Mouse (Mus musculus): ENCODE data around the gene Lmntd1. TPM values are rescaled to one million over a fixed set of nuclear protein-coding genes. Genes with fewer than 3 reads are reported as not detected.

Lmntd1 gene
- total RNA-seq (2021), result 1 to 10 TPM; 2.2 to 2.3 TPM
- long read RNA-seq, experiment 1, partial matches to known transcripts, result 0 of 2 reads
- long read RNA-seq, experiment 1, other reads (novel, unspliced or antisense), result 1 of 2 reads
- long read RNA-seq, experiment 2, partial matches to known transcripts, result 0 of 1 reads
- long read RNA-seq, experiment 2, other reads (novel, unspliced or antisense), result 1 of 1 reads

GRCm38 (mm10) chr6:145614219-145614618 is at the start of gene Lmntd1:
Gene Lmntd1, minus strand, starts transcription at chr6:145614319.
- DNase-seq, result no peak

GRCm38 (mm10) chr6:145660943-145661342 is 46.8 kb upstream of the Lmntd1 start:
- no peak for DNase-seq

GRCm38 (mm10) chr6:145659116-145659515 is 45.0 kb upstream of the Lmntd1 start:
- DNase-seq, result no peak

- no peak for DNase-seq
Observed at GRCm38 (mm10) chr6:145656740-145657591, 42.8 kb upstream of the Lmntd1 start.

GRCm38 (mm10) chr6:145655678-145656077 is 41.6 kb upstream of the Lmntd1 start:
- no peak for DNase-seq

GRCm38 (mm10) chr6:145654062-145654836 is 40.1 kb upstream of the Lmntd1 start:
- DNase-seq, result no peak

- no peak for DNase-seq
Observed at GRCm38 (mm10) chr6:145653626-145654025, 39.5 kb upstream of the Lmntd1 start.

GRCm38 (mm10) chr6:145652986-145653385 is 38.9 kb upstream of the Lmntd1 start:
- no peak for DNase-seq

GRCm38 (mm10) chr6:145651976-145652375 is 37.9 kb upstream of the Lmntd1 start:
- no peak for DNase-seq

GRCm38 (mm10) chr6:145640971-145641506 is 26.9 kb upstream of the Lmntd1 start:
- DNase-seq, result no peak

- peak in 1 of 2 experiments; percentile 16 for DNase-seq
Observed at GRCm38 (mm10) chr6:145638248-145638647, 24.1 kb upstream of the Lmntd1 start.

- no peak for DNase-seq
Observed at GRCm38 (mm10) chr6:145636682-145637081, 22.6 kb upstream of the Lmntd1 start.

GRCm38 (mm10) chr6:145634454-145634853 is 20.3 kb upstream of the Lmntd1 start:
- no peak for DNase-seq

GRCm38 (mm10) chr6:145630269-145630668 is 16.1 kb upstream of the Lmntd1 start:
- DNase-seq, result peak in 1 of 2 experiments; percentile 20

- no peak for DNase-seq
Observed at GRCm38 (mm10) chr6:145623141-145623540, 9.0 kb upstream of the Lmntd1 start.

GRCm38 (mm10) chr6:145616402-145617229 is 2.5 kb upstream of the Lmntd1 start:
- no peak for DNase-seq

- DNase-seq, result no peak
Observed at GRCm38 (mm10) chr6:145615666-145616210, 1.6 kb upstream of the Lmntd1 start, which contains the start of gene Tuba3b. Gene Tuba3b, plus strand, starts transcription at chr6:145615757.

- no peak for DNase-seq
Observed at GRCm38 (mm10) chr6:145612611-145613010, 1.5 kb downstream of the Lmntd1 start.

- DNase-seq, result no peak
Observed at GRCm38 (mm10) chr6:145610901-145611300, 3.2 kb downstream of the Lmntd1 start.

GRCm38 (mm10) chr6:145608693-145609092 is 5.4 kb downstream of the Lmntd1 start:
- no peak for DNase-seq

GRCm38 (mm10) chr6:145607746-145608145 is 6.4 kb downstream of the Lmntd1 start:
- no peak for DNase-seq
